Mouse (Mus musculus): ENCODE data around the gene Sppl2a.
A peak's percentile ranks its signal among the peaks of the same experiment; 100 is the strongest.
"Not testable (repeated sequence)": the region's sequence is repeated elsewhere in the genome, so short reads cannot be mapped to it uniquely, and the experiment has no call there.

The Sppl2a gene

GRCm38 (mm10) chr2:126894245-126894644 is 38.8 kb downstream of the Sppl2a start:
- DNase-seq = no peak

- DNase-seq = no peak
Observed at GRCm38 (mm10) chr2:126892316-126892715, 40.7 kb downstream of the Sppl2a start.

- no peak for DNase-seq
Observed at GRCm38 (mm10) chr2:126891743-126892142, 41.3 kb downstream of the Sppl2a start.

- DNase-seq = no peak
Observed at GRCm38 (mm10) chr2:126887141-126887540, 45.9 kb downstream of the Sppl2a start.

GRCm38 (mm10) chr2:126885871-126886270 is 47.2 kb downstream of the Sppl2a start:
- no peak for DNase-seq

GRCm38 (mm10) chr2:126882711-126883110 is 50.3 kb downstream of the Sppl2a start:
- not testable (repeated sequence) for DNase-seq

GRCm38 (mm10) chr2:126877991-126878390 is 55.0 kb downstream of the Sppl2a start:
- no peak for DNase-seq

GRCm38 (mm10) chr2:126875871-126876796 is 56.9 kb downstream of the Sppl2a start, which contains the start of gene Trpm7:
TSS of gene Trpm7 (minus strand) at chr2:126876230.
- peak; percentile 93 to 96 for DNase-seq

GRCm38 (mm10) chr2:126875516-126875835 is 57.6 kb downstream of the Sppl2a start:
- peak; percentile 55 to 56 for DNase-seq

- peak in 1 of 2 experiments; percentile 15 for DNase-seq
Observed at GRCm38 (mm10) chr2:126874809-126875515, 58.1 kb downstream of the Sppl2a start.

GRCm38 (mm10) chr2:126866301-126866700 is 66.7 kb downstream of the Sppl2a start:
- no peak for DNase-seq

GRCm38 (mm10) chr2:126865501-126866199 is 67.4 kb downstream of the Sppl2a start:
- DNase-seq = no peak

- DNase-seq = no peak
Observed at GRCm38 (mm10) chr2:126865026-126865425, 68.0 kb downstream of the Sppl2a start.

- DNase-seq = no peak
Observed at GRCm38 (mm10) chr2:126844751-126845150, 88.3 kb downstream of the Sppl2a start.
